Mouse (Mus musculus) small intestine, adult 2 months (tissue): ENCODE measurements around the gene Pkp4.

Experiments used
- CTCF ChIP-seq: fragments of 200-500 bp; IDR thresholded peaks from 2 replicates; pipeline ENCODE4 v1.5.1; 2012; ENCODE audit warnings: low read depth, mild to moderate bottlenecking, control low read depth, inconsistent platforms, low read length, moderate library complexity, mixed read lengths; ENCODE audit not compliant: insufficient replicate concordance, insufficient read length; ENCODE audit errors: extremely low read depth
- POLR2A ChIP-seq: fragments of 200-500 bp; IDR thresholded peaks from 2 replicates; pipeline ENCODE4 v1.6.1; 2012; ENCODE audit warnings: low read depth, mild to moderate bottlenecking, control low read depth, inconsistent platforms, low read length, moderate library complexity

GRCm38 (mm10) chr2:59200511-59200910 lies 39.9 kb downstream of the Pkp4 start:
- TF ChIP-seq CTCF = no peak
- TF ChIP-seq POLR2A = no peak
